Mouse (Mus musculus): Measurements from ENCODE around the gene Grap. TPM values are rescaled to one million over a fixed set of nuclear protein-coding genes. Genes with fewer than 3 reads are reported as not detected.
"Not testable (repeated sequence)": the region's sequence is repeated elsewhere in the genome, so short reads cannot be mapped to it uniquely, and the experiment has no call there.

The Grap gene
- polyA plus RNA-seq, 1 experiment from 2014 or later = 5.9 TPM

- ATAC-seq (replicated peaks; ENCODE audit: low FRiP score) = no peak
These were observed 26.6 kb upstream of the Grap start for GRCm38 (mm10) chr11:61626509-61626908.

DNA sequence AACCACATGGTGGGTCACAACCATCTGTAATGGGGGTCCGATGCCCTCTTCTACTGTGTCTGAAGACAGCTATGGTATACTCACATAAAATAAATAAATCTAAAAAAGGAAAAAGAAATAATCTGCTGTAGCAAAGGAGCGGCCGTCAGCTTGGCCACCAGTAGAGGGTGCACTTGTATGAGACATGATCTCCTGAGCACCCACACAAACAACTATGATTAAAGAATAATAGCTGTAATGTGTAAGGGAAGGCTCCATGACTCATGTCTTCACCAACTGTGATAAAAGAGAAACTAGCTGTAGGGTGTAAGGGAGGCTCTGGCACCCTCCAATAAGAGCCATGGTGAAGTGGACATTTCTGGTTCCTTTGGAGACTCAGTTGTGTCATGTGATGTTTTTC lies 23.4 kb upstream of the Grap start:
- WGBS = 75% methylated on average over 3 of the region's 3 CpGs
- Histone ChIP-seq H3K27ac (ENCODE audit: low read depth, low read length) (no peak overlapping the region), H3K9ac (ENCODE audit: low read length) (no peak overlapping the region), H3K9me3 (ENCODE audit: control insufficient read depth, low read length) (no peaks in the 10 kb centered on the region), H3K27me3 (ENCODE audit: control insufficient read depth, insufficient read depth, low read length) (no peaks in the 10 kb centered on the region), H3K4me1 (replicated peaks; ENCODE audit: control insufficient read depth, insufficient read depth, low read length) (no peaks in the 10 kb centered on the region), H3K4me2 (ENCODE audit: low read depth, low read length, severe bottlenecking) (no peak overlapping the region), H3K4me3 (ENCODE audit: low read depth, low read length) (no peak overlapping the region), H3K36me3 (ENCODE audit: control insufficient read depth, insufficient read depth, low read length) (no peaks in the 10 kb centered on the region)
- DNase-seq (ENCODE audit: low spot score) = no peak
- no peak for ATAC-seq (replicated peaks; ENCODE audit: low FRiP score)

More at GRCm38 (mm10) chr11:61626509-61626908, 26.6 kb upstream of the Grap start:
- DNase-seq (ENCODE audit: low spot score) = no peak
- 74% methylated on average over 1 of the region's 1 CpGs for WGBS
- Histone ChIP-seq H3K4me1 (replicated peaks; ENCODE audit: control insufficient read depth, insufficient read depth, low read length) (no peaks in the 10 kb centered on the region), H3K4me2 (ENCODE audit: low read depth, low read length, severe bottlenecking) (no peak overlapping the region), H3K9me3 (ENCODE audit: control insufficient read depth, low read length) (no peaks in the 10 kb centered on the region), H3K4me3 (ENCODE audit: low read depth, low read length) (no peak overlapping the region), H3K27me3 (ENCODE audit: control insufficient read depth, insufficient read depth, low read length) (no peaks in the 10 kb centered on the region), H3K27ac (ENCODE audit: low read depth, low read length) (no peak overlapping the region), H3K9ac (ENCODE audit: low read length) (no peak overlapping the region), H3K36me3 (ENCODE audit: control insufficient read depth, insufficient read depth, low read length) (no peaks in the 10 kb centered on the region)

DNA sequence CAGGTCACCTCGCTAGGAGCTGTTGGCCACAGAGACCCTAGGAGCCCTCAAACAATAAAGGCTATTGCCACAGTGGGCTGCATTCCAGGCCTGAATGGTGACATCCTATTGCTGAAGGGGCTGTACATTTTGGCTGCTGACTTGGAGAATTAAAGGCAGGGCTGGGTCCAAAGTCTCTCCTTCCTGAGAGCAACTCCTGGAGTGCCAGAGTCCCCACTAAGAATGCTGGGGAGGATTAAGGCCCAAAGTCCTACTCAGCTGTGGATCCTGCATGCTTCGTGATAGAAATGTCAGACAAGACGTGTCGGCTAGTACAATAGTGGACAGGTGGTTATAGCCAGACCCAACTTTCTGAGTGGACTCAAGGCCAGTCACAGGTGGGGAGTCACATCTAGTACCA lies 16.8 kb upstream of the Grap start:
- not testable (repeated sequence) for H3K4me1 ChIP-seq (replicated peaks; ENCODE audit: control insufficient read depth, insufficient read depth, low read length); H3K4me3 ChIP-seq (ENCODE audit: low read depth, low read length); DNase-seq (ENCODE audit: low spot score); H3K27me3 ChIP-seq (ENCODE audit: control insufficient read depth, insufficient read depth, low read length); H3K9ac ChIP-seq (ENCODE audit: low read length); H3K27ac ChIP-seq (ENCODE audit: low read depth, low read length); H3K9me3 ChIP-seq (ENCODE audit: control insufficient read depth, low read length); ATAC-seq (replicated peaks; ENCODE audit: low FRiP score); H3K36me3 ChIP-seq (ENCODE audit: control insufficient read depth, insufficient read depth, low read length); H3K4me2 ChIP-seq (ENCODE audit: low read depth, low read length, severe bottlenecking)
- WGBS = 95% methylated on average over 3 of the region's 4 CpGs

GRCm38 (mm10) chr11:61637413-61637812 lies 15.7 kb upstream of the Grap start:
- DNase-seq (ENCODE audit: low spot score) (no peak), ATAC-seq (replicated peaks; ENCODE audit: low FRiP score) (no peak)
- 60% methylated on average over 1 of the region's 1 CpGs for WGBS
- H3K9ac ChIP-seq (ENCODE audit: low read length) = no peak overlapping the region
- H3K27ac ChIP-seq (ENCODE audit: low read depth, low read length) = no peak overlapping the region
- H3K4me1 ChIP-seq (replicated peaks; ENCODE audit: control insufficient read depth, insufficient read depth, low read length) = no peaks in the 10 kb centered on the region
- H3K27me3 ChIP-seq (ENCODE audit: control insufficient read depth, insufficient read depth, low read length) = no peaks in the 10 kb centered on the region
- no peak overlapping the region for H3K4me2 ChIP-seq (ENCODE audit: low read depth, low read length, severe bottlenecking)
- no peaks in the 10 kb centered on the region for H3K36me3 ChIP-seq (ENCODE audit: control insufficient read depth, insufficient read depth, low read length)
- no peak overlapping the region for H3K4me3 ChIP-seq (ENCODE audit: low read depth, low read length)
- H3K9me3 ChIP-seq (ENCODE audit: control insufficient read depth, low read length) = no peaks in the 10 kb centered on the region

GRCm38 (mm10) chr11:61637856-61638255 lies 15.2 kb upstream of the Grap start:
- H3K36me3 ChIP-seq (ENCODE audit: control insufficient read depth, insufficient read depth, low read length) = no peaks in the 10 kb centered on the region
- H3K4me2 ChIP-seq (ENCODE audit: low read depth, low read length, severe bottlenecking) = no peak overlapping the region
- H3K27ac ChIP-seq (ENCODE audit: low read depth, low read length) = no peak overlapping the region
- ATAC-seq (replicated peaks; ENCODE audit: low FRiP score) (no peak), DNase-seq (ENCODE audit: low spot score) (no peak)
- H3K27me3 ChIP-seq (ENCODE audit: control insufficient read depth, insufficient read depth, low read length) = no peaks in the 10 kb centered on the region
- H3K9me3 ChIP-seq (ENCODE audit: control insufficient read depth, low read length) = no peaks in the 10 kb centered on the region
- H3K4me3 ChIP-seq (ENCODE audit: low read depth, low read length) = no peak overlapping the region
- H3K9ac ChIP-seq (ENCODE audit: low read length) = no peak overlapping the region
- no peaks in the 10 kb centered on the region for H3K4me1 ChIP-seq (replicated peaks; ENCODE audit: control insufficient read depth, insufficient read depth, low read length)
- WGBS = 92% methylated on average over 3 of the region's 3 CpGs

GRCm38 (mm10) chr11:61638764-61639536 lies 14.1 kb upstream of the Grap start:
- ATAC-seq (replicated peaks; ENCODE audit: low FRiP score) (no peak), DNase-seq (ENCODE audit: low spot score) (no peak)
- Histone ChIP-seq H3K4me2 (ENCODE audit: low read depth, low read length, severe bottlenecking) (no peak overlapping the region), H3K36me3 (ENCODE audit: control insufficient read depth, insufficient read depth, low read length) (no peaks in the 10 kb centered on the region), H3K9me3 (ENCODE audit: control insufficient read depth, low read length) (no peaks in the 10 kb centered on the region), H3K4me3 (ENCODE audit: low read depth, low read length) (no peak overlapping the region), H3K9ac (ENCODE audit: low read length) (no peak overlapping the region), H3K4me1 (replicated peaks; ENCODE audit: control insufficient read depth, insufficient read depth, low read length) (no peaks in the 10 kb centered on the region), H3K27ac (ENCODE audit: low read depth, low read length) (no peak overlapping the region), H3K27me3 (ENCODE audit: control insufficient read depth, insufficient read depth, low read length) (no peaks in the 10 kb centered on the region)
- 78% methylated on average over 12 of the region's 12 CpGs for WGBS

GRCm38 (mm10) chr11:61639601-61640177 lies 13.4 kb upstream of the Grap start:
- 90% methylated on average over 5 of the region's 6 CpGs for WGBS

GRCm38 (mm10) chr11:61640585-61640984 lies 12.5 kb upstream of the Grap start:
- ATAC-seq (replicated peaks; ENCODE audit: low FRiP score); H3K4me3 ChIP-seq (ENCODE audit: low read depth, low read length); H3K27ac ChIP-seq (ENCODE audit: low read depth, low read length); H3K4me2 ChIP-seq (ENCODE audit: low read depth, low read length, severe bottlenecking); DNase-seq (ENCODE audit: low spot score); H3K36me3 ChIP-seq (ENCODE audit: control insufficient read depth, insufficient read depth, low read length); H3K27me3 ChIP-seq (ENCODE audit: control insufficient read depth, insufficient read depth, low read length); H3K9me3 ChIP-seq (ENCODE audit: control insufficient read depth, low read length); H3K9ac ChIP-seq (ENCODE audit: low read length); H3K4me1 ChIP-seq (replicated peaks; ENCODE audit: control insufficient read depth, insufficient read depth, low read length): not testable (repeated sequence)
- WGBS = 92% methylated on average over 9 of the region's 9 CpGs

More at GRCm38 (mm10) chr11:61639601-61640177, 13.4 kb upstream of the Grap start:
- ATAC-seq (replicated peaks; ENCODE audit: low FRiP score) (no peak), DNase-seq (ENCODE audit: low spot score) (no peak)
- Histone ChIP-seq H3K4me3 (ENCODE audit: low read depth, low read length) (no peak overlapping the region), H3K27ac (ENCODE audit: low read depth, low read length) (no peak overlapping the region), H3K9me3 (ENCODE audit: control insufficient read depth, low read length) (no peaks in the 10 kb centered on the region), H3K36me3 (ENCODE audit: control insufficient read depth, insufficient read depth, low read length) (no peaks in the 10 kb centered on the region), H3K9ac (ENCODE audit: low read length) (no peak overlapping the region), H3K4me1 (replicated peaks; ENCODE audit: control insufficient read depth, insufficient read depth, low read length) (no peaks in the 10 kb centered on the region), H3K27me3 (ENCODE audit: control insufficient read depth, insufficient read depth, low read length) (no peaks in the 10 kb centered on the region), H3K4me2 (ENCODE audit: low read depth, low read length, severe bottlenecking) (no peak overlapping the region)

GRCm38 (mm10) chr11:61642106-61642505 lies 11.0 kb upstream of the Grap start:
- Histone ChIP-seq H3K4me2 (ENCODE audit: low read depth, low read length, severe bottlenecking) (no peak overlapping the region), H3K36me3 (ENCODE audit: control insufficient read depth, insufficient read depth, low read length) (no peaks in the 10 kb centered on the region), H3K27me3 (ENCODE audit: control insufficient read depth, insufficient read depth, low read length) (no peaks in the 10 kb centered on the region), H3K9ac (ENCODE audit: low read length) (no peak overlapping the region), H3K4me1 (replicated peaks; ENCODE audit: control insufficient read depth, insufficient read depth, low read length) (no peaks in the 10 kb centered on the region), H3K27ac (ENCODE audit: low read depth, low read length) (no peak overlapping the region), H3K4me3 (ENCODE audit: low read depth, low read length) (no peak overlapping the region), H3K9me3 (ENCODE audit: control insufficient read depth, low read length) (no peaks in the 10 kb centered on the region)
- no peak for DNase-seq (ENCODE audit: low spot score)
- no peak for ATAC-seq (replicated peaks; ENCODE audit: low FRiP score)
- 86% methylated on average over 7 of the region's 7 CpGs for WGBS
